In the genomic region with DNA sequence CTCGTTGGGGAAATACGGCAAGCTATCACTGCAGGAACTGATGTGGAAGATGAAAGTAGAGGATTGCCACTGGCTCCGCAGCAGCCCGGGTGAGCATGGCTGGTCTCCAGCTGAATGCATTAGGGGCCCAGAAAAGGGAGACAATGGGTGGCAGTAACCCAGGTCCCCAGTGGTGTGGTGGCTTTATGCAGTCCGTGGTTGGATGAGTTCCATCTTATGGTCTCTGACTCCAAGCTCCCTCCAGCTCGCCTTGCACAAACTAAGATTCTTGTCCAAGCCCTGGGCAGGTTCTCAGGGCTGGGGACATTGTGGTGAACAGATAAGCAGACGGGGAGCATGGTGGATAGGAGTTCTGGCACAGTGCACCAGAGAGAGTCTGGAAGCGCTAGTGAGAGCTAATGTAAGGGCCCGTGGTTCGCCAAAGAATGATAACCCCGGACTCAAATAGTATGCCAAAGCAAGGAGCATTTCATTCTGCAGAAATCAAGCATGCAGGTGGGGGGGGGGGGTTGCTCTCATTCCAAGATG, we compare ENCODE assay signal across 22 mouse cellular contexts. TPM values are rescaled to one million over a fixed set of nuclear protein-coding genes. Genes with fewer than 3 reads are reported as not detected.
DNase-seq lines count a peak whose midpoint lies in the region; ATAC-seq and TF ChIP-seq lines count a peak whose summit lies in the region.
"Had no signal": no experiment of that assay in that cellular context is flagged by ENCODE, and none has a peak within 500 bp of the region (broad histone marks: within the 10 kb centered on the region; RNA-seq: fewer than 3 reads in every experiment).

No protein-coding gene starts in this region.

- peak overlapping the region; percentile 5; the same call in 1 of the 2 replicates for H3K4me2 ChIP-seq in forebrain, embryonic 15.5 days (replicated peaks)
- no peak overlapping the region for H3K4me2 ChIP-seq in forebrain, embryonic 11.5 days (ENCODE audit: low read depth, low read length, severe bottlenecking)
- H3K4me2 ChIP-seq in liver, embryonic 11.5 days: no peak overlapping the region
- peak overlapping the region; percentile 76 for H3K4me2 ChIP-seq in intestine, postnatal 0 days (replicated peaks; ENCODE audit: low read depth)

- H3K9me3 ChIP-seq in forebrain, embryonic 15.5 days: no peaks in the 10 kb centered on the region
- no peaks in the 10 kb centered on the region for H3K9me3 ChIP-seq in forebrain, embryonic 11.5 days (ENCODE audit: control insufficient read depth, low read length)
- no peaks in the 10 kb centered on the region for H3K9me3 ChIP-seq in liver, embryonic 11.5 days (ENCODE audit: control insufficient read depth, low read length)
- H3K9me3 ChIP-seq in intestine, postnatal 0 days (ENCODE audit: control insufficient read depth): no peaks in the 10 kb centered on the region
- H3K9me3 ChIP-seq: megakaryocyte, embryonic 14.5 days had no signal

- TF ChIP-seq CTCF in intestine, postnatal 0 days (IDR thresholded peaks at IDR 0.05; ENCODE audit: low read depth): no peak

- WGBS in forebrain, embryonic 15.5 days: 66% methylated on average over 11 of the region's 11 CpGs
- 89% methylated on average over 11 of the region's 11 CpGs for WGBS in forebrain, embryonic 11.5 days
- WGBS in liver, embryonic 11.5 days: 73% methylated on average over 11 of the region's 11 CpGs
- WGBS in intestine, postnatal 0 days: 72% methylated on average over 11 of the region's 11 CpGs

- H3K4me3 ChIP-seq in forebrain, embryonic 15.5 days: no peak overlapping the region
- no peak overlapping the region for H3K4me3 ChIP-seq in forebrain, embryonic 11.5 days (ENCODE audit: low read depth, low read length)
- H3K4me3 ChIP-seq in liver, embryonic 11.5 days (ENCODE audit: low read depth, low read length): no peak overlapping the region
- no peak overlapping the region for H3K4me3 ChIP-seq in intestine, postnatal 0 days (ENCODE audit: low read depth, low read length)
- H3K4me3 ChIP-seq: gastrocnemius, adult 2 months; heart, adult 2 months; megakaryocyte, embryonic 14.5 days had no signal

- H3K9ac ChIP-seq in forebrain, embryonic 15.5 days (replicated peaks): no peak overlapping the region
- H3K9ac ChIP-seq in forebrain, embryonic 11.5 days (ENCODE audit: low read length): no peak overlapping the region
- no peak overlapping the region for H3K9ac ChIP-seq in liver, embryonic 11.5 days (ENCODE audit: low read depth, low read length)
- no peak overlapping the region for H3K9ac ChIP-seq in intestine, postnatal 0 days (ENCODE audit: low read depth, low read length)

- no peak overlapping the region for H3K27ac ChIP-seq in forebrain, embryonic 15.5 days (replicated peaks)
- H3K27ac ChIP-seq in forebrain, embryonic 11.5 days (ENCODE audit: low read depth, low read length): no peak overlapping the region
- H3K27ac ChIP-seq in liver, embryonic 11.5 days (ENCODE audit: low read depth, low read length): no peak overlapping the region
- peak overlapping the region; percentile 41; the same call in 1 of the 2 replicates for H3K27ac ChIP-seq in intestine, postnatal 0 days (ENCODE audit: low read depth, low read length)
- H3K27ac ChIP-seq: gastrocnemius, adult 2 months; heart, adult 2 months had no signal

- H3K36me3 ChIP-seq in forebrain, embryonic 15.5 days: no peaks in the 10 kb centered on the region
- no peaks in the 10 kb centered on the region; the same call in 1 of the 2 replicates for H3K36me3 ChIP-seq in forebrain, embryonic 11.5 days (ENCODE audit: control insufficient read depth, insufficient read depth, low read length)
- H3K36me3 ChIP-seq in liver, embryonic 11.5 days (ENCODE audit: control insufficient read depth, insufficient read depth, low read length): no peaks in the 10 kb centered on the region
- H3K36me3 ChIP-seq in intestine, postnatal 0 days (ENCODE audit: control insufficient read depth, insufficient read depth): peaks cover 4% of the 10 kb centered on the region

- H3K27me3 ChIP-seq in forebrain, embryonic 15.5 days: no peaks in the 10 kb centered on the region
- H3K27me3 ChIP-seq in forebrain, embryonic 11.5 days (ENCODE audit: control insufficient read depth, insufficient read depth, low read length): peaks cover 2% of the 10 kb centered on the region; the same call in 1 of the 2 replicates
- H3K27me3 ChIP-seq in liver, embryonic 11.5 days (replicated peaks; ENCODE audit: control insufficient read depth, insufficient read depth, low read length): no peaks in the 10 kb centered on the region; the same call in 1 of the 2 replicates
- H3K27me3 ChIP-seq in intestine, postnatal 0 days (replicated peaks; ENCODE audit: control insufficient read depth, insufficient read depth, low read length): no peaks in the 10 kb centered on the region

- H3K4me1 ChIP-seq in forebrain, embryonic 15.5 days: peaks cover 34% of the 10 kb centered on the region
- 0 out of 2 replicates have a peak, but pooled peaks cover 2% of the 10 kb centered on the region for H3K4me1 ChIP-seq in forebrain, embryonic 11.5 days (replicated peaks; ENCODE audit: control insufficient read depth, insufficient read depth, low read length)
- H3K4me1 ChIP-seq in liver, embryonic 11.5 days (replicated peaks; ENCODE audit: control insufficient read depth, insufficient read depth, low read length): peaks cover 4% of the 10 kb centered on the region; the same call in 1 of the 2 replicates
- peaks cover 14% of the 10 kb centered on the region; the same call in 1 of the 2 replicates for H3K4me1 ChIP-seq in intestine, postnatal 0 days (replicated peaks; ENCODE audit: control insufficient read depth, insufficient read depth, low read length)

- no peak for DNase-seq in forebrain, embryonic 11.5 days (ENCODE audit: low spot score)
- DNase-seq in liver, embryonic 11.5 days (ENCODE audit: low spot score): no peak
- no peak for DNase-seq in liver
- peak; percentile 17 for DNase-seq in Muller cell, postnatal 12 days (ENCODE audit: inconsistent ontology term)
- no peak for DNase-seq in ovary, postnatal 36 days (ENCODE audit: low spot score)
- DNase-seq: adrenal gland, adult 8-10 months; B cell, adult 2 months; cerebellum, adult 9-11 months; gastrocnemius, adult 2 months; heart, adult 2 months; heart, postnatal 10 days; kidney, postnatal 14 days; right cerebral cortex, postnatal 4 days; thymus, adult 18-20 months had no signal

- no peak for ATAC-seq in forebrain, embryonic 15.5 days (replicated peaks)
- no peak for ATAC-seq in forebrain, embryonic 11.5 days (replicated peaks; ENCODE audit: low FRiP score)
- ATAC-seq in liver, embryonic 11.5 days (replicated peaks; ENCODE audit: low FRiP score): 0 out of 2 replicates have a peak, but pooled peaks have one; percentile 46
- no peak for ATAC-seq in intestine, postnatal 0 days
- ATAC-seq in CD4-positive, CD25-positive, alpha-beta regulatory T cell, adult 4 months: no peak

RNA-seq across cellular contexts. Expression of a gene that starts 1.9 kb away (rescaled TPM):
- 6.4 and 7.3 TPM in 2 replicates for polyA plus RNA-seq in forebrain, embryonic 15.5 days (2015; fragmentation: Nextera tagmentation; extraction: Ambion mirVana)
- 5.7 and 7.1 TPM in 2 replicates for polyA plus RNA-seq in forebrain, embryonic 11.5 days (2014; fragmentation: Nextera tagmentation; extraction: Ambion mirVana)
- 2.2 and 2.9 TPM in 2 replicates for polyA plus RNA-seq in liver, embryonic 11.5 days (2014; fragmentation: Nextera tagmentation; extraction: Ambion mirVana)
- polyA plus RNA-seq in intestine, postnatal 0 days (2015; fragmentation: Nextera tagmentation; extraction: Ambion mirVana): 2.4 and 3.0 TPM in 2 replicates
- polyA plus RNA-seq in CD4-positive, CD25-positive, alpha-beta regulatory T cell, adult 4 months (2017; shearing (Covaris generic)): 1 to 10 TPM; 2.8 to 3.6 TPM

RNA-seq across cellular contexts. Expression of a gene that starts 24.8 kb away (rescaled TPM):
- 125 and 130 TPM in 2 replicates for polyA plus RNA-seq in forebrain, embryonic 15.5 days (2015; fragmentation: Nextera tagmentation; extraction: Ambion mirVana)
- polyA plus RNA-seq in forebrain, embryonic 11.5 days (2014; fragmentation: Nextera tagmentation; extraction: Ambion mirVana): 108 and 122 TPM in 2 replicates
- polyA plus RNA-seq in liver, embryonic 11.5 days (2014; fragmentation: Nextera tagmentation; extraction: Ambion mirVana): 157 and 167 TPM in 2 replicates
- 127 and 132 TPM in 2 replicates for polyA plus RNA-seq in intestine, postnatal 0 days (2015; fragmentation: Nextera tagmentation; extraction: Ambion mirVana)
- polyA plus RNA-seq in CD4-positive, CD25-positive, alpha-beta regulatory T cell, adult 4 months (2017; shearing (Covaris generic)): 10 to 100 TPM; 19.1 to 44.9 TPM

RNA-seq across cellular contexts. Expression of a gene that starts 49.2 kb away (rescaled TPM):
- polyA plus RNA-seq in forebrain, embryonic 15.5 days (2015; fragmentation: Nextera tagmentation; extraction: Ambion mirVana): not detected in 2 replicates
- polyA plus RNA-seq in forebrain, embryonic 11.5 days (2014; fragmentation: Nextera tagmentation; extraction: Ambion mirVana): not detected in 2 replicates
- not detected in 2 replicates for polyA plus RNA-seq in liver, embryonic 11.5 days (2014; fragmentation: Nextera tagmentation; extraction: Ambion mirVana)
- 0.04 and 0.20 TPM in 2 replicates for polyA plus RNA-seq in intestine, postnatal 0 days (2015; fragmentation: Nextera tagmentation; extraction: Ambion mirVana)
- polyA plus RNA-seq in CD4-positive, CD25-positive, alpha-beta regulatory T cell, adult 4 months (2017; shearing (Covaris generic)): not detected
- polyA plus RNA-seq: heart, adult 2 months; intestine, embryonic 14.5 days; liver, adult 2 months; lung, embryonic 16.5 days; neural tube, embryonic 11.5 days had no signal

Comparison
In these comparisons a context has a peak if more than half of its experiments do, and no peak if none do; other contexts are left out.
1. H3K4me2 ChIP-seq: peak in forebrain, embryonic 15.5 days (single experiment) and intestine, postnatal 0 days (single experiment); none in forebrain, embryonic 11.5 days (single experiment) and liver, embryonic 11.5 days (single experiment).